Mouse (Mus musculus) megakaryocyte progenitor cell, adult 5-6 weeks (primary cell): Measurements from ENCODE around the gene Ncoa5. TPM values are rescaled to one million over a fixed set of nuclear protein-coding genes. Genes with fewer than 3 reads are reported as not detected.
A peak's percentile ranks its signal among the peaks of the same experiment; 100 is the strongest.

ENCODE experiments used
- ATAC-seq: replicated peaks from 2 replicates; pipeline ENCODE4 v1.8.0; 2016; ENCODE audit warnings: mild to moderate bottlenecking, moderate TSS enrichment, inconsistent platforms; ENCODE audit not compliant: poor library complexity
- total RNA-seq, 2 experiments: library from RNA; stranded (forward) in 1 of 2; stranded (reverse) in 1 of 2; fragments of 157-497, 149-512 nt in 1 of 2; fragments of 200-1000 nt in 1 of 2; gene quantifications; 2 replicates each; pipeline versions ENCODE4 v1.2.3 to v1.2.4; 2015 to 2017

The Ncoa5 gene
- total RNA-seq, 2 experiments from 2014 or later = 17.0 to 31.2 TPM

- ATAC-seq = no peak
Measured at GRCm38 (mm10) chr2:165050826-165051548, 16.3 kb upstream of the Ncoa5 start.

- ATAC-seq = no peak
Measured at GRCm38 (mm10) chr2:165049044-165049443, 14.4 kb upstream of the Ncoa5 start.

- ATAC-seq = no peak
Measured at GRCm38 (mm10) chr2:165043729-165044128, 9.1 kb upstream of the Ncoa5 start.

- peak; percentile 65 for ATAC-seq
Measured at GRCm38 (mm10) chr2:165043090-165043636, 8.5 kb upstream of the Ncoa5 start.

- ATAC-seq = no peak
Measured at GRCm38 (mm10) chr2:165042126-165042525, 7.5 kb upstream of the Ncoa5 start.

GRCm38 (mm10) chr2:165037415-165037814, 2.7 kb upstream of the Ncoa5 start:
- ATAC-seq = no peak

GRCm38 (mm10) chr2:165035058-165035431, 378 bp upstream of the Ncoa5 start:
- no peak for ATAC-seq

- ATAC-seq = no peak
Measured at GRCm38 (mm10) chr2:165033306-165033705, 1.4 kb downstream of the Ncoa5 start.

GRCm38 (mm10) chr2:165032533-165032932, 2.1 kb downstream of the Ncoa5 start:
- no peak for ATAC-seq

- 0 out of 2 replicates have a peak, but pooled peaks have one; percentile 29 for ATAC-seq
Measured at GRCm38 (mm10) chr2:165027163-165027562, 7.5 kb downstream of the Ncoa5 start.

- ATAC-seq = no peak; the same call in 1 of the 2 replicates
Measured at GRCm38 (mm10) chr2:165020490-165020889, 14.2 kb downstream of the Ncoa5 start.

- ATAC-seq = peak; percentile 61
Measured at GRCm38 (mm10) chr2:165014935-165015334, 19.7 kb downstream of the Ncoa5 start.

- ATAC-seq = no peak
Measured at GRCm38 (mm10) chr2:165010351-165010750, 24.3 kb downstream of the Ncoa5 start.

- no peak for ATAC-seq
Measured at GRCm38 (mm10) chr2:165009581-165009980, 25.1 kb downstream of the Ncoa5 start.

GRCm38 (mm10) chr2:165009161-165009560, 25.5 kb downstream of the Ncoa5 start:
- no peak for ATAC-seq

- ATAC-seq = no peak
Measured at GRCm38 (mm10) chr2:165007986-165008385, 26.7 kb downstream of the Ncoa5 start.

- ATAC-seq = no peak
Measured at GRCm38 (mm10) chr2:165006813-165007212, 27.9 kb downstream of the Ncoa5 start.

- ATAC-seq = no peak
Measured at GRCm38 (mm10) chr2:165004237-165004636, 30.4 kb downstream of the Ncoa5 start.

- no peak for ATAC-seq
Measured at GRCm38 (mm10) chr2:165003108-165003507, 31.6 kb downstream of the Ncoa5 start.

- no peak for ATAC-seq
Measured at GRCm38 (mm10) chr2:165001958-165002357, 32.7 kb downstream of the Ncoa5 start.

GRCm38 (mm10) chr2:164997721-164998428, 36.8 kb downstream of the Ncoa5 start:
- no peak for ATAC-seq
